Mouse (Mus musculus) neural tube, embryonic 11.5 days (tissue): ENCODE results near the gene Ccdc24. TPM values are rescaled to one million over a fixed set of nuclear protein-coding genes. Genes with fewer than 3 reads are reported as not detected.
A peak's percentile ranks its signal among the peaks of the same experiment; 100 is the strongest.

ENCODE experiments used
- ATAC-seq: fragments of 200-750 bp; cut with Nextera tagmentation; 2 replicates; pipeline ENCODE4 v1.8.0; 2017; ENCODE audit warnings: moderate number of reproducible peaks, mild to moderate bottlenecking, moderate TSS enrichment, moderate library complexity; ENCODE audit not compliant: insufficient read depth, low FRiP score, low TSS enrichment
- DNase-seq: peaks from one replicate; pipeline ENCODE4 v3.0.0-alpha.2; 2015; ENCODE audit warnings: low spot score
- H3K27ac ChIP-seq: fragments of 300-500 bp; sonication (generic); 2 replicates; pipeline ENCODE4 v1.5.1; 2014; ENCODE audit warnings: low read depth, mild to moderate bottlenecking, low read length
- H3K27me3 ChIP-seq: fragments of 300-500 bp; sonication (generic); 2 replicates; pipeline ENCODE4 v1.6.1; 2014; ENCODE audit warnings: mild to moderate bottlenecking, low read length, mixed read lengths; ENCODE audit not compliant: control insufficient read depth, insufficient read depth
- H3K36me3 ChIP-seq: fragments of 300-500 bp; sonication (generic); 2 replicates; pipeline ENCODE4 v1.6.1; 2014; ENCODE audit warnings: mild to moderate bottlenecking, low read length, moderate library complexity, mixed read lengths; ENCODE audit not compliant: control insufficient read depth, insufficient read depth
- H3K4me1 ChIP-seq: fragments of 300-500 bp; sonication (generic); 2 replicates; pipeline ENCODE4 v1.6.1; 2014; ENCODE audit warnings: low read length, mixed read lengths; ENCODE audit not compliant: control insufficient read depth, insufficient read depth
- H3K4me2 ChIP-seq: fragments of 300-500 bp; sonication (generic); 2 replicates; pipeline ENCODE4 v1.6.1; 2014; ENCODE audit warnings: low read depth, mild to moderate bottlenecking, moderate library complexity
- H3K4me3 ChIP-seq: fragments of 300-500 bp; sonication (generic); 2 replicates; pipeline ENCODE4 v1.5.1; 2014; ENCODE audit warnings: low read depth, low read length
- H3K9ac ChIP-seq: fragments of 300-500 bp; sonication (generic); 2 replicates; pipeline ENCODE4 v1.6.1; 2014; ENCODE audit warnings: mild to moderate bottlenecking, low read length
- H3K9me3 ChIP-seq: fragments of 300-500 bp; sonication (generic); 2 replicates; pipeline ENCODE4 v1.6.1; 2016; ENCODE audit warnings: low read length; ENCODE audit not compliant: control insufficient read depth
- WGBS: fragments of 180-500 bp; shearing (Covaris S2); extraction: QIAGEN DNeasy Blood & Tissue Kit; methylation state at CpG from one replicate; pipeline ENCODE4 v1.1.7; 2014; 5-methylcytosine and 5-hydroxymethylcytosine counted together
- polyA plus RNA-seq: library from polyadenylated mRNA; unstranded; fragments of >200 nt; fragmentation: Nextera tagmentation; extraction: Ambion mirVana; gene quantifications from 2 replicates; pipeline ENCODE4 v1.2.1, GENCODE M21; 2014

Gene Ccdc24
- polyA plus RNA-seq, 1 experiment from 2014 or later, result 1.8 TPM

DNA sequence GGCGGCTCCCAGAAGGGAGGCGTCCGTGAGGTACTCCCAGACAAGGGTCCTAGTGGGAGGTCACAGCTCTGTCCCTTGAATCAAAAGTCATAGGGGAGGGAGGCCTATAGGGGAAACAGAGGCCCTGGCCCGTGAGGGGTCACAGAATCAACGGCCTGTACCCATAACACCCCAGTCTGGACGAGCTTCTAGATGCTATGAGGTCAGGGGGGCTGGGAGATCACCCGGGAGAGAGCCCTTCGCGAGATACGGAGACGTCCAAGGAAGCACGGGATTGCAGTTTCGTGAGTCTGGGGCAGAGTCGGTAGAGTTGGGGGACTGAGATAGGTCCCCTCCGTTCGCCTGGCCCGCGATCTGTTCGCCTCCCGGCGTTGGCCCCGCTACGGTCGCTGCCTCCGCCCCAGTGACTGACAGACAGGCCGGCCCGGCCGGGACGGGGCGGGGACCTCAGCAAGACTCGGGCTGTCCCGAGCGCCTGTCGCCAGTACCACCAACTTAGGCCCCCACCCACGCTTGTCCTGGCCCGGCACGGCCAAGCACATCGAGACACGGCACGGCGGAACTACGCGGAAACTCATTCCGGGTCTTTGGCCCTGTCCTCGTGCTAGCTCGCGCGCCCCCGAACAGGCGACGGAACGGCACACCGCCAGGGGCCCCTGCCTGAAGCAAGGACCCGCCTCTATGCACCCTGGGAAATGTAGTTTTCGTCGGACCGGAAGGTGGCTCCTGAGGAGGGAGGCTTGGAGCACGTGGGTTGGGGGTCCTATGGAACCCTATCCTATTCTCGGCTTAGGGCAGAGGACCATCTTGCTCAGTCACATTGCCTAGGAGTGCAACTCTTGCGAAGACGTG lies 42.5 kb upstream of the Ccdc24 start, which contains the start of gene Ipo13:
TSS of gene Ipo13 (minus strand) at position 409 of the 852 bp plus-strand sequence.
- H3K27ac ChIP-seq, result peak within 1 kb of the TSS; percentile 71
- peak within 1 kb of the TSS; percentile 66 for H3K4me2 ChIP-seq
- WGBS, result under 1% methylated on average over 60 of the region's 61 CpGs

DNA sequence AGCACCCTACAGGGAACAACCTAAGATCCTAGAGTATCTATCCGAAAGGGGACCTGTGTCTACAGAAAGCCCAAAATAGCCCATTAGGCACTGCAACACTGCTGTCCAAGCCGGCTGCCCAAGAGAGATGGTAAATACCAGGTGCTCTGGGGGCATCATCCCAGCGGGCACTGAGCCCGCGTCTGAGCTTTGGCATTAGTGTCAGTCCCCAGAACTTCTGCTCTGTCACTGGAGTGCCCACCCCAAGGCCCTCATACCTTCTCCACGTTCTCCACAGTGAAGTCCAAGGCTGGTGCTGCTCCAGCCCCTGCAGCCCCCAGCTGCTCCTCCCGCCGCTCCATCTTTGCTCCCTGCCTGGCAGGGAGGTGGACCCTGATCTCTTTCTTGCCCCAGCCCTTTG lies 41.7 kb upstream of the Ccdc24 start:
- Histone ChIP-seq H3K9ac (peak overlapping the region; percentile 79), H3K4me3 (peak overlapping the region; percentile 72), H3K36me3 (peaks cover 2% of the 10 kb centered on the region; the same call in 1 of the 2 replicates), H3K4me2 (peak overlapping the region; percentile 66), H3K27ac (no peak overlapping the region), H3K27me3 (no peaks in the 10 kb centered on the region), H3K9me3 (no peaks in the 10 kb centered on the region), H3K4me1 (peaks cover 28% of the 10 kb centered on the region)
- 18% methylated on average over 8 of the region's 8 CpGs for WGBS
- no peak for DNase-seq
- no peak for ATAC-seq

More for the DNA sequence above, 42.5 kb upstream of the Ccdc24 start, which contains the start of gene Ipo13:
- peak; percentile 96 for DNase-seq
- Histone ChIP-seq H3K4me1 (peaks cover 22% of the 10 kb centered on the region), H3K27me3 (no peaks in the 10 kb centered on the region), H3K9me3 (no peaks in the 10 kb centered on the region), H3K9ac (peak within 1 kb of the TSS; percentile 79), H3K4me3 (peak within 1 kb of the TSS; percentile 72), H3K36me3 (peaks cover 2% of the 10 kb centered on the region; the same call in 1 of the 2 replicates)
- peak; percentile 96 for ATAC-seq

DNA sequence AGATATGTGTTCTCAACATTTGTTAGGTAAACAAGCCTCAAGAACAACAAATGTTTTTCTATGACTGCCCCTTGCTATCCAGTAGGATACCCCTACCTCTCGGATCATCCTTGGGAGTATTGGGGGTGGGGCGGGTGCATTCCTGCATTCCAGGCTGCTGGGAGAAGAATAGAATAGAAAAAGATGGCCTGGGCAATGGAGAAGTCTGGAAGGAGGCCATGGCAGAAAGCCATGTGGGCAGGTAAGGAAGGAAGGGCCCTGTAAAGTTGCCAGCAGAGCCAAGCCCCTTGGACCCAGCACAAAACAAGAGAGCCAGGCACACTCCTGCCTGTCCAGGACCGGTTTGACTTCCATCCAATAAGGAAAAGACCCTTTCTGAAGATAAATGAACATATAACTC lies 41.1 kb upstream of the Ccdc24 start:
- WGBS, result 48% methylated on average over 3 of the region's 3 CpGs
- Histone ChIP-seq H3K36me3 (peaks cover 2% of the 10 kb centered on the region; the same call in 1 of the 2 replicates), H3K4me2 (peak overlapping the region; percentile 66), H3K4me1 (peaks cover 28% of the 10 kb centered on the region), H3K27ac (no peak overlapping the region), H3K4me3 (peak overlapping the region; percentile 72), H3K9ac (0 out of 2 replicates have a peak overlapping the region, but pooled peaks have one; percentile 22), H3K27me3 (no peaks in the 10 kb centered on the region), H3K9me3 (no peaks in the 10 kb centered on the region)
- ATAC-seq (no peak), DNase-seq (no peak)

DNA sequence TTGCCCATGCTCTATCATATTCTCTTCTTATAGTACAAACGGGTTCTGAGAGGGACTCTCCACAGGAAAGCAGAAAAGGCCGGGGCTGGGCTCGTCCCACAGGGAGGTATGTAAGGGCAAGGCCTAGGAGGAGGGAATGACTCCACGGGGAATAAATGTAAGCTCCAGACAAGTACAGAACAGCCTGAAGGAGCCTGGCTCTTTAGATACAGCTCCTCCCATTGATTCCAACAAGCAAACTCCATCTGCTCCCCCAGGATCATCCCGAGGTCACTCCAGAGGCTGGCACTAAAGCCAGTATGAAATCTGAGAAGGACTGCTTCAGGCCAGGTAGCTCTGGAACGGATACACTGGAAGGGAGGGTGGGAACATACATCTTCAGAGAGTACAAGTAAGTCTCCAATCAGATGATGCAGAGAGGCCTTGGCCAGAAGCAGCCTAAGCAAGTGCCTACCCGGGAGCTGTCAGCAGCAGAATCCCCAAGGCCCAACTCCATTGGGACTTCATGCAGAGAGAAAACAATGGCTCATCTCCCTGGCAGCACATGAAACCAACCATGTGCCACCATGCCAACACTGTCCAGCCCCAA lies 40.4 kb upstream of the Ccdc24 start:
- 61% methylated on average over 7 of the region's 7 CpGs for WGBS
- H3K4me2 ChIP-seq, result peak overlapping the region; percentile 66
- H3K27ac ChIP-seq, result no peak overlapping the region
- no peaks in the 10 kb centered on the region for H3K9me3 ChIP-seq
- ATAC-seq, result no peak
- DNase-seq, result no peak
- 0 out of 2 replicates have a peak overlapping the region, but pooled peaks have one; percentile 22 for H3K9ac ChIP-seq
- peaks cover 28% of the 10 kb centered on the region for H3K4me1 ChIP-seq
- no peaks in the 10 kb centered on the region for H3K27me3 ChIP-seq
- H3K4me3 ChIP-seq, result peak overlapping the region; percentile 72; the same call in 1 of the 2 replicates
- peaks cover 2% of the 10 kb centered on the region; the same call in 1 of the 2 replicates for H3K36me3 ChIP-seq

DNA sequence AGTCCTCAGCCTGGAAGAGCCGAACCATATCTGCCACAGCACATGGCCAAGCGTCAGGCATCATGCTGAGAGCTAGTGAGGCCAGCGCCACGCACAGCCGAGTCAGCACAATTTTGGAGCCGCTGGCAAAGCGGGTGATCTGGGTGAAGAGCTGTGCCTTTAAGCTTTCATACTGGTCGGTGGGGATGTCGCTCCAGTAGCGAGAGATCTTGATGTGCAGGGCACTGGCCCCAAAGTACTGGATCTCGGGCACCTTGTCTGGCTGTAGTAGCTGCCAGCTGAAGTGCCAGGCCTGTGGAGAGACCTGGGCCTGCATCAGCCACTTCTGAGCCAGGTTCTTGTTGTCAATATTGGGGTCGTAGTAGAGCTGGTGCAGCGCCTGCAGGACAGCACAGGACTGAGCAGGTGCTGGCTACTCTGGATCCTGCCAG lies 39.8 kb upstream of the Ccdc24 start:
- Histone ChIP-seq H3K4me3 (no peak overlapping the region), H3K4me1 (peaks cover 28% of the 10 kb centered on the region), H3K9ac (no peak overlapping the region), H3K9me3 (no peaks in the 10 kb centered on the region), H3K36me3 (peaks cover 2% of the 10 kb centered on the region; the same call in 1 of the 2 replicates), H3K4me2 (no peak overlapping the region; the same call in 1 of the 2 replicates), H3K27ac (no peak overlapping the region), H3K27me3 (no peaks in the 10 kb centered on the region)
- DNase-seq (no peak), ATAC-seq (no peak)
- 94% methylated on average over 13 of the region's 13 CpGs for WGBS

DNA sequence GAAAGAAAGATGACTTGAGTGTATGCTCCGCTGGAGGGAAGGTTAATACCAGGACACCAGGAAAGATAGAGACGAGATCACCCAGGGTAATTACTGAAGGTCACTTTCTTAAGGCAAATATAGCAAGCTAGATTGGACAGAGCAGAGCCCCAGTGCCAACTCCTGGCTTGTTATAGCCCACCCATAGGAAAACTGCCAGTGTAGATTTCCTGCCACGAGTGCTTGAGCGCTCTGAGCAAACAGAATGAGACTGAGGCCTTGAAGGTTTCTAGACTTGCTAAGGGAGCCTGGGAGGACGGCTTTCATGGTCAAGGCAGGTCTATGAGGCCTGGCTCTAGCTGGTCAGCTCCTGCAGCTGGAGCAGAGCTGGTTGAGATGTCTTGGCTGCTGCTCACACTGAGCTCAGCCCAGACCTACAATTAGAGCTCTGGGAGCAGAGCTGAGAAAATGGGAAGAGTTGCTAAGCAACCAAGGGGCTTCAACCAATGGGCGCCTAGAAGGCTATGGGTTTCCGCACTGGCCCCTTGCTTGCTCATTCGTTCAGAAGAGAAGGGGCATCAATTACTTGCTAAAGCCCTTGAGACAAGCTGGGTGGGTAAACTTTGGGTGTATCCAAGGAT lies 36.6 kb upstream of the Ccdc24 start:
- 70% methylated on average over 8 of the region's 8 CpGs for WGBS

DNA sequence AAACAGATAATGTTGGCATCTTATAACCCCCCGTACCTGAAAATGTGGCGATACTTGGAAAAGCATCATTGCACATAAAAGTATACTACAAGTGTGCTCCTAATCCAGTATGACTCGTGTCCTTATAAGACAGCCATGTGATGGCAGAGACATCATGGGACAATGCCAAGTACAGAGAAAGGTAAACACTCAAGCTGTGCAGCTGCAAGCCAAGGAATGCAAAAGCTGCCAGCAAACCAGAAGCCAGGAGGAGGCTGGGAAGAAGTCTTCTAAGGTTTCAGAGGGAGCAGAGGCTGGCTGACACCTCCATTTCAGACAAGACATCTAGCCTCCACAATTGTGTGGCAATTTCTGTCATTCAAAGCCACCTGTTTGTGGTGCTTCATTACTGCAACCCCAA lies 33.8 kb upstream of the Ccdc24 start:
- Histone ChIP-seq H3K27ac (no peak overlapping the region), H3K9ac (no peak overlapping the region), H3K27me3 (no peaks in the 10 kb centered on the region), H3K4me2 (no peak overlapping the region), H3K4me3 (no peak overlapping the region), H3K9me3 (no peaks in the 10 kb centered on the region), H3K36me3 (peaks cover 21% of the 10 kb centered on the region), H3K4me1 (peaks cover 8% of the 10 kb centered on the region)
- no peak for ATAC-seq
- 94% methylated on average over 3 of the region's 3 CpGs for WGBS
- no peak for DNase-seq

More for the DNA sequence above, 36.6 kb upstream of the Ccdc24 start:
- no peak overlapping the region for H3K27ac ChIP-seq
- DNase-seq, result peak; percentile 45
- peaks cover 22% of the 10 kb centered on the region for H3K4me1 ChIP-seq
- H3K4me2 ChIP-seq, result peak overlapping the region; percentile 40
- no peak overlapping the region for H3K4me3 ChIP-seq
- peak; percentile 65 for ATAC-seq
- H3K9me3 ChIP-seq, result no peaks in the 10 kb centered on the region
- H3K36me3 ChIP-seq, result peaks cover 5% of the 10 kb centered on the region
- H3K27me3 ChIP-seq, result no peaks in the 10 kb centered on the region
- H3K9ac ChIP-seq, result 0 out of 2 replicates have a peak overlapping the region, but pooled peaks have one; percentile 24

DNA sequence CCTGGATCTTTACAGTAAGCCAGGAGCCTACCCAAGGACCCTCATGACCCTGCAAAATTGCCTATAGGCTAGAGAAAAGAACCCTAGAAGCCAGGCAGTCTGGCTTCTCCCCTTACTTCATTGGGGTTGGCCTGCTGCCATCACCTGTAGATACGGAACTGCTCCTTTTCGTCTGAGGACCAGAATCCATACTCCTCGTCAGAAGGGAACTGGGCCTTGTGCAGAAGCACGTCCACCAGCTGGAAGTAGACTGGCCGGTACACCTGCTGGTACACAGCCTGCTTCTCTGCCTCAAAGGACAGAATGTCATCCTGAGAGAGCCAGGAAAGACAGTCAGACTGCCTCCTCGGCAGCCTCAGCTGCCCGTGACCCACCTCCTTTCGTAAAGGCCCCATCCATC lies 32.4 kb upstream of the Ccdc24 start:
- whole genome bisulfite sequencing, result 94% methylated on average over 8 of the region's 8 CpGs
- no peaks in the 10 kb centered on the region for H3K27me3 ChIP-seq
- no peak overlapping the region for H3K4me3 ChIP-seq
- no peak overlapping the region for H3K27ac ChIP-seq
- no peak for ATAC-seq
- H3K9ac ChIP-seq, result no peak overlapping the region
- DNase-seq, result no peak
- peaks cover 6% of the 10 kb centered on the region; the same call in 1 of the 2 replicates for H3K4me1 ChIP-seq
- peaks cover 22% of the 10 kb centered on the region for H3K36me3 ChIP-seq
- no peaks in the 10 kb centered on the region for H3K9me3 ChIP-seq
- H3K4me2 ChIP-seq, result no peak overlapping the region
